Mouse (Mus musculus): ENCODE results near the gene Shisa8. TPM values are rescaled to one million over a fixed set of nuclear protein-coding genes. Genes with fewer than 3 reads are reported as not detected.

The Shisa8 gene
- total RNA-seq, 2 experiments from 2014 or later, result 1.5 to 2.0 TPM

- DNase-seq, result no peak
- intact Hi-C loops (cut with DNase I), result no loop called here
Observed at GRCm38 (mm10) chr15:82182311-82182710, 30.3 kb downstream of the Shisa8 start.

- DNase-seq, result no peak
- intact Hi-C loops (cut with DNase I), result no loop called here
Observed at GRCm38 (mm10) chr15:82181131-82181530, 31.5 kb downstream of the Shisa8 start.

GRCm38 (mm10) chr15:82177743-82178290 is 34.8 kb downstream of the Shisa8 start:
- intact Hi-C loops (cut with DNase I), result no loop called here
- no peak for DNase-seq

- intact Hi-C loops (cut with DNase I), result no loop called here
- DNase-seq, result no peak
Observed at GRCm38 (mm10) chr15:82175091-82175490, 37.5 kb downstream of the Shisa8 start.

GRCm38 (mm10) chr15:82172648-82173047 is 40.0 kb downstream of the Shisa8 start:
- DNase-seq, result peak; percentile 85
- intact Hi-C loops (cut with DNase I), result no loop called here

GRCm38 (mm10) chr15:82170437-82171377 is 41.9 kb downstream of the Shisa8 start:
- DNase-seq, result peak; percentile 51
- intact Hi-C loops (cut with DNase I), result no loop called here

GRCm38 (mm10) chr15:82169671-82170070 is 42.9 kb downstream of the Shisa8 start:
- DNase-seq, result no peak
- intact Hi-C loops (cut with DNase I), result no loop called here

GRCm38 (mm10) chr15:82167201-82168168 is 45.1 kb downstream of the Shisa8 start:
- DNase-seq, result no peak
- intact Hi-C loops (cut with DNase I), result no loop called here

GRCm38 (mm10) chr15:82166240-82167100 is 46.1 kb downstream of the Shisa8 start:
- intact Hi-C loops (cut with DNase I), result no loop called here
- no peak for DNase-seq

- intact Hi-C loops (cut with DNase I), result no loop called here
- peak; percentile 84 for DNase-seq
Observed at GRCm38 (mm10) chr15:82165332-82166239, 47.0 kb downstream of the Shisa8 start.

- intact Hi-C loops (cut with DNase I), result no loop called here
- DNase-seq, result no peak
Observed at GRCm38 (mm10) chr15:82164496-82164895, 48.1 kb downstream of the Shisa8 start.

GRCm38 (mm10) chr15:82164061-82164399 is 48.6 kb downstream of the Shisa8 start:
- intact Hi-C loops (cut with DNase I), result no loop called here
- no peak for DNase-seq

- intact Hi-C loops (cut with DNase I), result no loop called here
- no peak for DNase-seq
Observed at GRCm38 (mm10) chr15:82163356-82164060, 49.1 kb downstream of the Shisa8 start.

GRCm38 (mm10) chr15:82161965-82162600 is 50.5 kb downstream of the Shisa8 start:
- DNase-seq, result no peak
- intact Hi-C loops (cut with DNase I), result no loop called here

- DNase-seq, result no peak
- intact Hi-C loops (cut with DNase I), result no loop called here
Observed at GRCm38 (mm10) chr15:82160731-82161640, 51.6 kb downstream of the Shisa8 start.

- DNase-seq, result no peak
- intact Hi-C loops (cut with DNase I), result no loop called here
Observed at GRCm38 (mm10) chr15:82159471-82159870, 53.1 kb downstream of the Shisa8 start.

Measured in left cerebral cortex, postnatal 4 days (tissue).